Mouse (Mus musculus) liver, postnatal 0 days (tissue): Measurements from ENCODE around the gene Selenop. TPM values are rescaled to one million over a fixed set of nuclear protein-coding genes. Genes with fewer than 3 reads are reported as not detected.
A peak's percentile ranks its signal among the peaks of the same experiment; 100 is the strongest.
"Not testable (repeated sequence)": the region's sequence is repeated elsewhere in the genome, so short reads cannot be mapped to it uniquely, and the experiment has no call there.

Experiments used
- ATAC-seq: fragments of 200-750 bp; cut with Nextera tagmentation; 2 replicates; pipeline ENCODE4 v1.8.0; 2017; ENCODE audit warnings: mild to moderate bottlenecking, moderate library complexity
- DNase-seq: peaks from one replicate; pipeline ENCODE4 v3.0.0-alpha.2; 2016
- H3K27ac ChIP-seq: fragments of 300-500 bp; sonication (generic); 2 replicates; pipeline ENCODE4 v1.5.1; 2014; ENCODE audit warnings: antibody characterized with exemption, moderate library complexity, mild to moderate bottlenecking, low read depth
- H3K27me3 ChIP-seq: fragments of 300-500 bp; sonication (generic); 2 replicates; pipeline ENCODE4 v1.6.1; 2014; ENCODE audit warnings: low read length, control low read depth, mixed read lengths; ENCODE audit not compliant: insufficient read depth
- H3K36me3 ChIP-seq: fragments of 300-500 bp; sonication (generic); replicated peaks from 2 replicates; pipeline ENCODE4 v1.6.1; 2014; ENCODE audit warnings: mild to moderate bottlenecking, control low read depth, low read length, moderate library complexity, mixed read lengths; ENCODE audit not compliant: insufficient read depth
- H3K4me1 ChIP-seq: fragments of 300-500 bp; sonication (generic); 2 replicates; pipeline ENCODE4 v1.6.1; 2014; ENCODE audit warnings: antibody characterized with exemption, mild to moderate bottlenecking, control low read depth; ENCODE audit not compliant: insufficient read depth
- H3K4me2 ChIP-seq: fragments of 300-500 bp; sonication (generic); 2 replicates; pipeline ENCODE4 v1.6.1; 2014; ENCODE audit warnings: low read depth, mild to moderate bottlenecking, low read length, moderate library complexity, mixed read lengths
- H3K4me3 ChIP-seq: fragments of 300-500 bp; sonication (generic); 2 replicates; pipeline ENCODE4 v1.5.1; 2014; ENCODE audit warnings: low read depth, low read length
- H3K9ac ChIP-seq: fragments of 300-500 bp; sonication (generic); replicated peaks from 2 replicates; pipeline ENCODE4 v1.6.1; 2014; ENCODE audit warnings: mild to moderate bottlenecking, moderate library complexity
- H3K9me3 ChIP-seq: fragments of 300-500 bp; sonication (generic); 2 replicates; pipeline ENCODE4 v1.6.1; 2016; ENCODE audit warnings: mild to moderate bottlenecking, control low read depth, low read length, mixed read lengths
- CTCF ChIP-seq: sonication (generic); IDR thresholded peaks from 2 replicates; pipeline ENCODE4 v1.5.1; 2016; ENCODE audit warnings: antibody characterized with exemption, low read depth
- EP300 ChIP-seq: IDR thresholded peaks from 2 replicates; pipeline ENCODE4 v1.6.1; 2016; ENCODE audit warnings: antibody characterized with exemption, low read depth, mild to moderate bottlenecking
- WGBS: fragments of 180-500 bp; shearing (Covaris S2); extraction: QIAGEN DNeasy Blood & Tissue Kit; methylation state at CpG from one replicate; pipeline ENCODE4 v1.1.7; 2014; ENCODE audit not compliant: insufficient replicate concordance; 5-methylcytosine and 5-hydroxymethylcytosine counted together
- polyA plus RNA-seq: library from polyadenylated mRNA; unstranded; fragments of >200 nt; fragmentation: Nextera tagmentation; extraction: Ambion mirVana; gene quantifications from 2 replicates; pipeline ENCODE4 v1.2.1, GENCODE M21; 2015

Gene Selenop
- polyA plus RNA-seq, 1 experiment from 2014 or later: 4,176 TPM

- Histone ChIP-seq H3K4me2 (no peak overlapping the region), H3K27me3 (no peaks in the 10 kb centered on the region), H3K27ac (peak overlapping the region; percentile 97), H3K36me3 (no peaks in the 10 kb centered on the region), H3K9ac (peak overlapping the region; percentile 16; the same call in 1 of the 2 replicates), H3K4me1 (peaks cover 60% of the 10 kb centered on the region), H3K9me3 (no peaks in the 10 kb centered on the region), H3K4me3 (no peak overlapping the region)
- peak; percentile 14; the same call in 1 of the 2 replicates for TF ChIP-seq EP300
- TF ChIP-seq CTCF: no peak
- ATAC-seq (peak; percentile 65), DNase-seq (peak; percentile 17)
- 46% methylated on average over 4 of the region's 4 CpGs for WGBS
These were observed 37.3 kb upstream of the Selenop start for GRCm38 (mm10) chr15:3231004-3231403.

GRCm38 (mm10) chr15:3232168-3232835 is 36.0 kb upstream of the Selenop start:
- H3K4me3 ChIP-seq: no peak overlapping the region
- no peaks in the 10 kb centered on the region for H3K9me3 ChIP-seq
- TF ChIP-seq EP300 (peak; percentile 23; the same call in 1 of the 2 replicates), CTCF (no peak)
- H3K36me3 ChIP-seq: no peaks in the 10 kb centered on the region
- no peak overlapping the region for H3K9ac ChIP-seq
- 56% methylated on average over 9 of the region's 9 CpGs for WGBS
- DNase-seq: peak; percentile 29
- no peak for ATAC-seq
- no peak overlapping the region for H3K4me2 ChIP-seq
- H3K27me3 ChIP-seq: no peaks in the 10 kb centered on the region
- peaks cover 53% of the 10 kb centered on the region for H3K4me1 ChIP-seq
- peak overlapping the region; percentile 97 for H3K27ac ChIP-seq

GRCm38 (mm10) chr15:3233837-3234551 is 34.4 kb upstream of the Selenop start:
- Histone ChIP-seq H3K27me3 (no peaks in the 10 kb centered on the region), H3K9ac (no peak overlapping the region), H3K27ac (peak overlapping the region; percentile 67), H3K4me3 (no peak overlapping the region), H3K9me3 (no peaks in the 10 kb centered on the region), H3K4me1 (peaks cover 43% of the 10 kb centered on the region), H3K36me3 (no peaks in the 10 kb centered on the region), H3K4me2 (peak overlapping the region; percentile 38; the same call in 1 of the 2 replicates)
- WGBS: 54% methylated on average over 3 of the region's 3 CpGs
- TF ChIP-seq EP300 (no peak), CTCF (no peak)
- DNase-seq (peak; percentile 21), ATAC-seq (peak; percentile 20; the same call in 1 of the 2 replicates)

- H3K9ac ChIP-seq: no peak overlapping the region
- no peak overlapping the region for H3K4me3 ChIP-seq
- DNase-seq (no peak), ATAC-seq (peak; percentile 80)
- peaks cover 23% of the 10 kb centered on the region for H3K4me1 ChIP-seq
- H3K36me3 ChIP-seq: no peaks in the 10 kb centered on the region
- TF ChIP-seq CTCF (no peak), EP300 (peak; percentile 78)
- 55% methylated on average over 2 of the region's 2 CpGs for WGBS
- H3K27me3 ChIP-seq: no peaks in the 10 kb centered on the region
- no peak overlapping the region for H3K4me2 ChIP-seq
- peak overlapping the region; percentile 89 for H3K27ac ChIP-seq
- H3K9me3 ChIP-seq: no peaks in the 10 kb centered on the region
These were observed 32.0 kb upstream of the Selenop start for GRCm38 (mm10) chr15:3236338-3236737.

GRCm38 (mm10) chr15:3237963-3238362 is 30.4 kb upstream of the Selenop start:
- 88% methylated on average over 1 of the region's 1 CpGs for WGBS
- Histone ChIP-seq H3K4me1 (peaks cover 17% of the 10 kb centered on the region), H3K36me3 (no peaks in the 10 kb centered on the region), H3K9me3 (no peaks in the 10 kb centered on the region), H3K27ac (peak overlapping the region; percentile 89), H3K4me2 (no peak overlapping the region), H3K4me3 (no peak overlapping the region), H3K27me3 (no peaks in the 10 kb centered on the region), H3K9ac (no peak overlapping the region)
- ATAC-seq: no peak
- no peak for DNase-seq
- TF ChIP-seq EP300 (no peak), CTCF (no peak)

GRCm38 (mm10) chr15:3245036-3245435 is 23.3 kb upstream of the Selenop start:
- not testable (repeated sequence) for H3K4me3 ChIP-seq, H3K4me2 ChIP-seq, H3K4me1 ChIP-seq, H3K9ac ChIP-seq, DNase-seq, H3K27ac ChIP-seq, H3K9me3 ChIP-seq, H3K27me3 ChIP-seq, H3K36me3 ChIP-seq, ATAC-seq
- 80% methylated on average over 10 of the region's 10 CpGs for WGBS
